Mouse (Mus musculus) heart, adult 9 months (tissue): ENCODE measurements at regions not wholly inside any gene's neighbourhood (a gene's known extent, or its start where the extent isn't known, plus 50 kb on each side); places are given as distances from the start of the nearest gene placed in this dataset.

Experiments
- DNase-seq, 2 experiments: peaks; one replicate each; pipeline ENCODE4 v3.0.0; 2022; ENCODE audit warnings: low spot score in 2 of 2

DNA sequence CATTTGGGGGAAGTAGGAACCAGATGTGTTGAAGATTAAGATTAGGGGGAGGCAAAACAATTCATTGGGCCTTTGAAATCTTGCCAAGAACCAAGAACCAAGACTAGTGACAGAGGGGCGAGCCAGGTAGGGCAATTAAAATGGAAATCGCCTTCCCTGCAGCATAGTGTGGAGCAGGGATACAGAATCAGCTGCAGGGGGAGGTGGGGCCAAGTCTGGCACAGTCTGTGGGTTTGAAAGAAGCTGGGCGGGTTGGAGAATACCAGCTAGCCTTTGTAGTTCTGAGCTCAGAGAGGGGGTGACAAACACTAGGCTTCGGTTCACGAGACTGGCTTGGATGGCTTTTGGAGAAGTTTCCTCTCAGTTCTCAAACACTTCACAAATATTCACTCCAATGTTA lies 414.3 kb upstream of the Ubash3b start:
- no peak for DNase-seq

DNA sequence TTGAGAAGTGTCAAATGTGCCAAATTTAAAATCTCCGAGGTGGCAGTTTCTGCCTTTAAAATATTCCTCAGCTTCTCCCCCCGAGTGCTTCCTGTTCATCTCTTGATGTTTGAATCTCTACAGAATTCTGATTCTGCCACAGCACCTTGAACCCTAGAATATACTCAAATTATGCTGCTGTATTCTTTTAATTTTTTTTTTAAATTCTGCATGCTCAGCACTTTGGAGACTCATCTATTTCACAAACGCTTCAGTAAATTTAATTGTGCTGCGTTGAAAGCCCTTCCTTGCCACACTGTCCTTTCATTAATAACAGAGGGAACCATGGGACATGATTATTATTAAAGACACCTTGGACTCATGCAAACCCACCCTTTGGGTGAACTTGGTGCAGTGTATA lies 408.8 kb upstream of the Ubash3b start:
- DNase-seq: no peak

DNA sequence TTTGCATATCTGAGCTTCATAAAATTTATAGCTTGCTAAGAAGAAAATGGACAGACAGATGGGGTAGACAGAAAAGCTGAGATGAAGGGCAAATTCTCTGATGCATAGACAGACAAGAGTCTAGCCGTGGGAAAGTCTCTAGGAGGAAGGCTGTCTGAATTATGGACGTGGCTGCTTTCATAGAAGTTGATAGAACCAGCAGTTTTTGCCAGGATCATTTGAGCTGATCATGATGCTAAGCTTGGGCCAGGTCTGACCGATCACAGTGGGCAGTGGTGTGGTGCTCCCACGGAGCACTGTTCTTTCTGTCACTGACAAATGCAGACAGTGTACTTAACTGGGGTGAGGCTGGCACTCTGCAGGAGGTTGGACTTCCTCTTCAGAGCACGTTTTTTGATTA lies 405.0 kb upstream of the Ubash3b start:
- DNase-seq: no peak

DNA sequence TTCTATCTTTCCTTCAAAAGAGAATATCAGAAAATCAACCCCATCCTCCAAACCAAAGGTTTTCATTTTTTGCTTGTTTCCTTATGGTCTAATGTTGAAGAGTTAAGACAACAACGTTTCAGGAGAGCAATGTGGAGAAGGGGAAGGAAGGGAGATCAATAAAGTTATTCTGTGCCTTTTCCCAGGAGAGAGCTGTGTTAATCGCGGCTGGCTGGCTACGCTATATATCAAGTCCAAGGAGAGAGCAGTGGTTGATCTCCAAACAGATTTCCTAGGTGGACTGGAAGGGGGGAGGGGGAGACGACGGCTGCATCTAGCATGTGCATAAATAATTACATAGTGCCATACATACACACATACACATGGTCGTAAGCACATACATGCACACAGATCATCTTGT lies 404.3 kb upstream of the Ubash3b start:
- no peak for DNase-seq

DNA sequence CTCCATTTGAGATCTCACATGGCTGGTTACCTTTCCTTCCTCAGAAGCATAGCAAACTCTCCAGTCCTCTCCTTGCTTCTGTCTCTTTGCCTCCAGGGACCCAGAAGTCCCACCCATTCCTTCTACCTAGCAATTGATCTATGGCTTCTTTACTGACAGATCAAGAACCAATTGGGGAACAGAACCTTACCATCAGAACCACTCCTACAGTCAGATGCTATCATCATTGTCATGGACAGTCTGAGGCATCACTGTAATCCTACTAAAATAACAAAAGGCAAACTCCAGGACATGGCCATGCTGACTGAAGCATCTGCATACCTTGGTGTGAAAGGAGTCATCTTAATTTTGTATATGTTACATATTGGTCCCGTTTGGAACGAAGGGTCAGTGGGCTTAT lies 401.9 kb upstream of the Ubash3b start:
- no peak for DNase-seq

DNA sequence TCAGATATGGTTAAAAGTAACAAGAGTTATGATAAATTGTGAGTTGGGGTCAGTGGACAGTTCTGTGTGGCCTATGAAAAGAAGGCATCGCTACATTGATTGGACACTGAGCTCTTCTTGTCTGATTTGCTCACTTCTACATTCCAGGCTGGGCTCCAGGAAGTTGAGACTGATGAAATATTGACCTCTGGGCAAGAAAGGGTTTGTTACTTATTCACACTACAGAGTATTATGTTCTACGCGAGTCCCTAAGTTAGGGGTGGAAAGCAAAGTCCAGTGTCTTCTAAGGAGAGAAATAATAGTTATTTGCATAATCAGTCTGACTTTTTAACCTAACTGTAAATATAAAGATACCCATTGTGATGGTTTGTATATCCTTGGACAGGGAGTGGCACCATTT lies 397.0 kb upstream of the Ubash3b start:
- no peak for DNase-seq

DNA sequence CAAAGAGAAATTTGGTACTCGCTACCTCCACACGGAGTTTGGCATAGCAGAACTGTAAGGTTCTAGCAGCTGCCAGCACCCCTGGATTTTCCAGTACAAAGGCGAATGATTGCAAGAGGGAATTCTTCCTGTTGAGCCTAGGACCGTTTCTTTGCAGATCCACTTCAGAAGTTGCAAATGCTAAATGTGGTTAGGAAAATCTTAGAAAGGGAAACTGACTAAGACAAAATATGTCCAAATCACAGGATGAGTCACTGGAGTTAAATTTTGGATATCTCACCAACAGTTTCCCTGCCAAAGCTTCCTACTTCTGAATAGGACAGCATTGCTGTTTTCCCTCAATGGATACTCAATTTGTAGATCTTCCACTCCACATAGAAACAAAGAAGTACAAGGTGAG lies 395.4 kb upstream of the Ubash3b start:
- no peak for DNase-seq

DNA sequence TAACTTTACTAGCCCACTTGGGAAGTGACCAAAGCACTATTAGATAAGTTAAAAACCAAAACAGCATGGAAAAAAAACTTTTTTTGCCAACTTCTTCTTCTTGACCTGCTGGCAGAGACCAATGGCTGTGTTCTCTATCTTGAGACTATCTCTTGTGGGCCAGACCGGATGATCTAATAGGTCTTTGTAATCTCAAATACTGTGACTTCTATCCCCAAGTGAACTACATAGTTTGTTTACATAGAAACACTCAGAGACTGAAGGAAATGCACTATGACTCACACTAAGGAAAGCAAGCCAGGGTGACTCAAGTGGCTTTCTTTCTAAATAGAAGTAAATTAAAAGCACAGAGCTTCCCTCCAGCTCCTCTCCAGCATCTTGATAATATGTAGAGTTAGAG lies 384.3 kb upstream of the Ubash3b start:
- DNase-seq: peak; percentile 76 to 78

DNA sequence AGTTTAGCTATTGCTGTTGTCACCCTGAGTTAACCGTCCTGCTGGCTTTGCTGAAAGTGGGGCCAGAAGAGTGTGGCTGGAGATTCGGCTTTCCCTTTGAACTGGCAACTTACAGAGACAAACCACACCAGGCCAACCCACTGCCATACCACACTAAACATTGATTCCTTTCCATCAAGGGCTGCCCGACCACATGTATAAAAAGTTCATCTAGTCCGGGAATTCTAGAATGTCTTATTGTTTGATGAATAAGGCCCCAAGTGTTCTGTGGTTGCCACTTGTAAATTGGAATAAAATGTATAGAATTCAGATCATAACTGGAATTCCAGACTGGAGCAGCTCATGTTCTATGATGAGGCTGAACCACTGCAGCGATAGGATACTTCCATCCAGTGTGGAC lies 381.0 kb upstream of the Ubash3b start:
- no peak for DNase-seq

DNA sequence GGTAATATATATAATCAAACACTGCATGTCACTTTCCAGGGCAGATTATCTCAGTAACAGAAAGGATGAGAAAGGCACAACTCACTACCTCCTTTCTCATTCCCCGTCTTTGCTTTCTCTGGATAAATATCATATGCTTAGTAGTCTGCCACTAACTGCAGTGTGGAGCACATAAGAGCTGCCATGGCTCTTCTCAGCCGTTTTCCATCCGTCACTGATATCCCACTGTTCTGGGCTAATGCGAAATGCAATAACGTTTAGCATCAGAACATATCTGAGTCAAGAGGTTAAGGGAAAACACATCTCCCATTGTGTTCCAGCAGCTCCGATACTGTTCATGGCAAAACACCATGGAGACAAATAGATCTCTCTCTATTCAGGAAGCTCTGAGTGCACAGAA lies 379.8 kb upstream of the Ubash3b start:
- DNase-seq: no peak

DNA sequence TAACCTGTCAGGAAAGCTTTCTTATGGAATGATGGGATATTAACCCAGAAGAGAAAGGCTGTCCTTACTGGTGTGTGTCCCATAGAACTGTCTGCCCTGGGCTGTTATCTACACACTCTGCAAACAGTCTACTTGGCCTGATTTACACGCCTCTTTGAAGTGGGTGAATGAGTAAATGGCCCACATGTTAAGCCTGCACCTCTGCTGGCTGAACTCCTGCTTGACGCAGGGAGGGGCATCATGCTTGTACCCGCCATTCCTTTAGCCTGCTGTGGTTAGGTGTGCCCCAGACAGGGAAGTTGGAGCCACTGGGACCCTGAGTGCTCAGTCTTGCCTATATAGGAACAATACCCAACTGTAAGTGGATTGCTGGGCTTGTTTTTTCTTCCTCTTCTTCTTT lies 371.3 kb upstream of the Ubash3b start:
- DNase-seq: peak in 1 of 2 experiments; percentile 8

DNA sequence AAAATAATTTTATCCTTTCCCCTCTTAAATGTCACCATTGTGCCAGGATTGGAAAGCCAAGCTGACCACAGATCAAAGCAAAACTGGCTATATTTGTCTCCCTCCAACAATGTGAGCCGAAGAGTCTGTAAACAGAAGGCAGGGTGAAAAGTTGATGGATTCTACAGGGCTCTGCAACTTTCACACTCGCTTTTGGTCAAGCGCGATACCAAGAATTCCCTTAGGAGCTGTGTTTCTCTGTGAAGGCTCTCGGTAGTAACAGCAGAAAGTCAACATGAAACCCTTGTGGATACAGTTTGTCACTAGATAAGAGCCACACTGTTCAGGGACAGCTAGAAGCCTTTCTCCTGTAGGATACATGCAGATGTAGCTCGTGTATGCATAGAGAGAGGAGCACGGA lies 370.8 kb upstream of the Ubash3b start:
- DNase-seq: peak in 1 of 2 experiments; percentile 28

DNA sequence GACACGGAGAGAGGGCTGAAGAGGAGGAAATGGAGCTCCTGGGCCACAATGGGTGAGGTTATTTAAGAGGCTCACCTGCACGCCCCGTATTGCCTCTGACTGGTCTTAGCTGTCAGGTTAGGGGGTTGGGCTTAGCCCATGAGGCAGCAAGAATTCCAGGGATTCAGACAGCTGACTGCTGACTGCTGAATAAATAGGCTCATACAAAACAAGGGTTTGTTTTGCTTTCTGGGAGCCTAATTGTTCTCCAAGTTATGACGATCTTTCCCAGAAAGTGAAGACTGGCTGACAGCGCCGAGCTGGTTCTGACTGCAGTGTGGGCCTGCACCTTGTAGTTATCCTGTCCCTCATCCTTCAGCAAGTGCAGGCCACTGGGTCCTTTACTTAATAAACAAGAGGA lies 370.1 kb upstream of the Ubash3b start:
- peak in 1 of 2 experiments; percentile 20 for DNase-seq

DNA sequence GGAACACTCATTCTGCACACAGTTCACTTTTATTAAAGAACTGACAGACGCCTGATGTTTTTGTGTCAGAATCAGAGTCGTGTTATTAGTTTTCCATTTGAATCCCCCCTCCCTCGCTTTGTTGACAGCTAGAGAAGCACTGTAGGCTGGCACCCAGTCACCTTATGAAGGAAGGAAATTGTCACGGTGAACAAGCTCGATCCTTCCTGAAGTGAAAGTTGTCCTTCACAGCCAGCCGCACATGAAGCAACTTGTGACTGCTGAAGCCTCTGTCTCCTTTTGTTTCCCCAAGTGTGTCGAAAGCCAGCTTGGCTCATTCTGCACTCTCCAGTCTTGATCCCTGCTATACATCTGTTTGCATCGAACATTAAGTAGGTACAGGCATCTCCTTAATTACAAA lies 364.6 kb upstream of the Ubash3b start:
- no peak for DNase-seq

DNA sequence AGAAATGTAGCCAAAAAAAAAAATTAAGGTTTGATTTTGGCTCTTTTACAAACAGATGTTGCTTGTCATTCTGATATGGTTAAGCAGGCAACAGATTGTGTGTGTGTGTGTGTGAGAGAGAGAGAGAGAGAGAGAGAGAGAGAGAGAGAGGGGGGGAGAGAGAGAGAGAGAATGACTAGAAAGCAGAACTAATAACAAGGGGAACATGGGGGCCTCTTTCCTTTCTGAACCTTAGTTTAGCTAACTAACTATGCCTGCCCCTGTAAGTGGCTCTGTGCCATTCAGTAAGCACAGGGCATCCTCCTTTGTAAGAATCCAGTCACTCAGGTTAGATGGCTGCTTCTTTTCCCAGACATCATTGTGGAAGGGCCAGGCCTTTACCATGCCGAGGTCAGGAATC lies 364.0 kb upstream of the Ubash3b start:
- no peak for DNase-seq

DNA sequence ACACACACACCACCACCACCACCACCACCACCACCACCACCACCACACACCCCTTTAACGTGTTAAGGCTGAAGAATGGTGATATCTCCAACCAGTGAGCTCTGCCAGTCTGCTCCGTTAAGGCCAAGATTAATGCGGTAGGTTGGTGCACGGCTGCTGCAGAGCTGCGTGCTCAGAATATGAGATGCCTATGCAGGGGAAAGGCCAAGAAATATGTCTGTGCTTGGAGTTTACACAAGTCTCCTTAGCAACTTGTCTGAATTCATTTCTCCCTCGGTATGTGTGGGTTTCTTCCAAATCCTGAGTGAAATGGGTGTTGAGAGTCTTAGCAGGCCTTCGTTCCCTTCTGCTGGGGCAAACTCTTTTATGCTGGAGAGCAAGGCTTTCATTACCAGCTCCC lies 363.1 kb upstream of the Ubash3b start:
- no peak for DNase-seq

DNA sequence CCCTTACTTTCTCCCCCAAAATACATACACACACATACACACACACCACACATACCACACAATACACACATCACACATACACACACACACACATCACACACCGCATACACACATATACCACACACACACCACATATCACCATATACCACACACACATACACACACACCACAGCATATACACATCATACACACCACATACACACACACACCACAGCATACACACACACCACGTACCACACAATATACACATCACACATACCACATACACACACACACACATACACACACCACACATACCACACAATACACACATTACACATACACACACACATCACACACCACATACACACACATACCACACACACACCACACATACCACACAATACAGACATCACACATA lies 362.5 kb upstream of the Ubash3b start:
- DNase-seq: no peak

DNA sequence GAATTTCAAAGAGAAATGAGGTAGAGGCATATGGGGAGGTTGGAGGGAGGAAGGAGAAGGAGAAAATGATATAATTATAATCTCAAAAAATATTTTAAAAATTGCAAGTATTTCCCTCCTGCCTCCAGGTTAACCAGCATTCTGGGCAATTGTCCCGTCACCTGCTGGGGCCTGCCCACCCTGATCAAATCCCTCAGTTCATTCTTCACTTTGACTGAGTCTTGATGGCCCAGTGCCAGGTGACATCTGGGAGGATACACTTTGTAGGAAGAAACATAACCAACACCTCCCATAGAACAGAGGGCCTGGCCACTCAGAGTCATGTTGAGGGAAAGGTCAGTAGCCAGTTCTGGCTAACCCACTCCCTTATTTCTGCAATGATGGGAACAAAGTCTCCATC lies 360.8 kb upstream of the Ubash3b start:
- DNase-seq: no peak

DNA sequence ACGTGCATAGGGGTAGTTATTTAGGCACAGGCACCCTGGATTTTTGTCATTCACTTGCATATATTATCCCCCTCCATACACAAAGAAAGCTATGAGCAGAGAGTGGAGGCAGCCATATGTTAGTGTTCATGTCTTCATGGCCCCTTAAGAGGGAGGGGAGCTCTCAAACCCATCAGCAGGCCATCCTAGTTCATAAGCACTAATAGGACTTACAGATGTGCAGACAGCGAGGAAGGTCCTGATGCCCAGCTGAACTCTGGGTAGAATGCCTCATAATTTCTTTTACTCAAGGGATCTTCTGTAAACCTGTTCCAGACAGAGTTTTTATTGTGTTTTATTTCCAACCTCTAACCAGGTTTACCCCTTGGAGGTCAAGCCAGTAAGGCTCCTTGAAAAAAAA lies 356.3 kb upstream of the Ubash3b start:
- no peak for DNase-seq

DNA sequence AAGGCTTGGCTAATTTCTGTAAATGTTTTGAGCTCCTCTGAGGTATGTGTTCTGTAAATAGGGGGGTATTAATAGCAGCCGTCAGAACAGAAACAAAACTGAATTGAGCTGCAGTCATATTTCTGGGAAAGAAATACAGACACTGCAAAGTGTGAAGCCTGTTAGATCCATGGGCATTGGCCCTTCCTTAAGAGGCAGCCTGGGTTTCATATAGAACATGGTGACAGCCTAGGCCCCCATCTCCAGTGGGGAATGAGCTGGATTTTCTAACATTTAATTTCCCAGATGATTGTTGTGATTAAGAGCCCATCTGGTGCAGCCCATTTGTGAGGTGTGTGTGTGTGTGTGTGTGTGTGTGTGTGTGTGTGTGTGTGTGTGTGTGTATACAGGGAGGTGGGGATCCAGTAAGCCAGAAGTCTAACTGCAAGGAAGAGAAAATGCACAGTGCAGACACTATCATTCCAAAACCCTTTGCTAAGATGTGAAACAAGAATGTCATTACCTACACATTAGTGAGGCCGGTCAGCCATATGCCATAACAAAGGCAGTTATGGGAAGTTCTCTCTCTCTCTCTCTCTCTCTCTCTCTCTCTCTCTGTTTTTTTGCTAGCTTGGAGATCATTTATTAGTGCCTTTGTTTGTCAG lies 355.7 kb upstream of the Ubash3b start:
- DNase-seq: no peak

DNA sequence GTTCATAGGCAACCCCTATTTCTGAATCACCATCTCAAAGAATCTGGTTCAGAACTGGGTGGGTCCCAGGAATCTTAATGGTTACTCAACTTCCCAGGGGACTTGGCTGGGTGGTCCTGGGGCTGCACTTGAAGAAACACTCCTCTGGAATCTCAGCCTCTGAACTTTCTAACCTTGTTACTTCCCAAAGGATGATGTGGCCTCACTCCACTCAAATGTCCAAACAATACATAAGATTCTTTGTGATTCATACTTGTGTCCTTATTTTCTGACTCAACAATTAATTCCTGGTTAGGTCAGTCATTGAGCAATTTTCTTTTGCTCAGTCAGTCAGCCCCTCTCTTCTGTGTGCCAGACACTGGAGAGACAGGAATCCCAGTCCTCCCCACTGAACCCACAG lies 353.7 kb upstream of the Ubash3b start:
- peak; percentile 61 to 62 for DNase-seq

DNA sequence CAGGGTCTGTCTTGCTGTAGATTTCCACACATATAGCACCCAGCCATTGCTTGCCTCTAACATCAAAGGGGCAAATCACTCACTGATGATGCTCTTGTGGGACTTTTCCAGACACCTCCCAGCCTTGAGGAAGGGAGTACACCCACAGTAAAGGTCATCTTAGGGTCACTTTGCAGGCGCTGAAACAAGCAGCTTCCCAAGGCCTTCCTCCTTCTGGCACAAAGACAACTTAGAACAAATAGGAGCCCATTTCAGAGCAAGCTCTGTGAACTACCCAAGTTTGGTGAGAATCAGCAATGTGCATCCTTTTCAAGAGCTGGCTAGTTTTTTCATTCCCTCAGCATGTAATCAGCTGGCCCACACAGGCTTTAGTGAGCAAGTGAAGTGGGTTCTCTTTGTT lies 352.2 kb upstream of the Ubash3b start:
- DNase-seq: no peak

DNA sequence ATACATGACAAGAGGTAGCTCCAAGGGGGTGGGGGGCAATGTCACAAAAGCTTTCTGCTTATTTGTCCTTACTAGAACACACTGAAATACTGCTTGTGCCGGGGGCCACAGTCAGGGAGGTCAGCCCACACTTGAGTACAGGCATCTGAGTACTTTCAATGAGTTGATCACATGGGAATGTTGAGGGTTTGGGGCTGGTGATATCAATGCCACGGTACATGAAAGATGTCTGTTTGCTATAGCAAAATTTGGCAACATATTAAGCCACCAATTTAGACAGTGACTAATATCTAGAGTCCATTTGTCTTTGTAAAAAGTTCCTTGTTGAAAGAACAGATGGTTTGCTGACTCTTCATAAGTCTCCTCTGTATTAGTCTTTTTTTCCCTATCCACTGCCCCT lies 348.1 kb upstream of the Ubash3b start:
- DNase-seq: no peak

DNA sequence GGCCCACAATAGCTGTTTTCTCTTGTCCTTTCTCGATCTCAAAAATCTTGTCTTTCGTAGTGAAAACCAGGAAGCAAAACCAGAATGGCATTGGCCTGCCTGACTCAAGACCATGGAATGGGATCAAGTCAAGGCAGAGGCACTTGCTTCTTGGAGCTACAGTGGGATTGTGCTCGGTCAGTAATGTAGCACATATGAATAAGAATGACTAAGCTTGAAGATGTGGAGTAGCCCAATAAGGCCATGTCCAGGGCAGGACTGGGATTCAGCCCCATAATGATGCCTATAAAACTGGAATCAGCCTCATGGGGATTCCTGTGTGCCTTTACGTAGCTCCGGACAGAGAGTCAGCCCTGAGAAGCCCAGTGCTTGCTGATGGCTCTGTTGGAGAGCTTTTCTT lies 347.2 kb upstream of the Ubash3b start:
- no peak for DNase-seq

DNA sequence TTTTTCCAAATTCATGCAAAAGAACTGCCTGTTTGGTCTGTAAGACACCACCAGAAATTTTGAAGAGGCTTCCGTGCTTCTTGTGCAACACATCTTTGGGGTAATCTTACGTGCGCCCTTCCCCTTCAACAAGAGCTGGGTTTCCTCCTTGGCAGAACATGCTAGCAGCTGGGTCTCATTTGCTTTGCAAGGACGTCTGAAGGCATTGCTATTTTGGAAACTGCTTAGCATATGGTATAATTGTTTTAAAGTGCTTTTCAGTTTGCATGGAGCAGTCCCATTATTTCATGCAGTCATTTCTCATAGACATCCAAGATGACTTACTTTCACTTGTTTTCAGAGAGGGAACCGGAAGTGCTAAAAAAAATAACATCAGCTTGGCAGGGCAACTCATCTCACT lies 336.8 kb upstream of the Ubash3b start:
- DNase-seq: no peak
